Mouse (Mus musculus) E14TG2a.4 (cell line): ENCODE results near the gene Afg1l.
A peak's percentile ranks its signal among the peaks of the same experiment; 100 is the strongest.

Experiments
- H3K27me3 ChIP-seq: 2 replicates; pipeline ENCODE4 v1.6.1; 2014; ENCODE audit warnings: low read length, control low read depth; ENCODE audit not compliant: insufficient read depth
- H3K36me3 ChIP-seq: 2 replicates; pipeline ENCODE4 v1.6.1; 2014; ENCODE audit warnings: low read length, control low read depth; ENCODE audit not compliant: insufficient read depth
- H3K4me1 ChIP-seq: replicated peaks from 2 replicates; pipeline ENCODE4 v1.6.1; 2014; ENCODE audit warnings: low read depth, low read length, control low read depth
- H3K4me3 ChIP-seq: replicated peaks from 2 replicates; pipeline ENCODE4 v1.5.1; 2014; ENCODE audit warnings: mild to moderate bottlenecking, low read length
- H3K9me3 ChIP-seq: 2 replicates; pipeline ENCODE4 v1.6.1; 2014; ENCODE audit warnings: low read length, control low read depth
- CTCF ChIP-seq: conservative IDR thresholded peaks from 2 replicates; pipeline ENCODE4 v1.5.1; 2014; ENCODE audit warnings: low read length
- NANOG ChIP-seq: IDR thresholded peaks from 2 replicates; pipeline ENCODE4 v1.6.1; 2014; ENCODE audit warnings: borderline replicate concordance, low read length, mixed read lengths
- POU5F1 ChIP-seq: IDR thresholded peaks from 2 replicates; pipeline ENCODE4 v1.6.1; 2014; ENCODE audit warnings: low read length, borderline replicate concordance

Gene Afg1l

DNA sequence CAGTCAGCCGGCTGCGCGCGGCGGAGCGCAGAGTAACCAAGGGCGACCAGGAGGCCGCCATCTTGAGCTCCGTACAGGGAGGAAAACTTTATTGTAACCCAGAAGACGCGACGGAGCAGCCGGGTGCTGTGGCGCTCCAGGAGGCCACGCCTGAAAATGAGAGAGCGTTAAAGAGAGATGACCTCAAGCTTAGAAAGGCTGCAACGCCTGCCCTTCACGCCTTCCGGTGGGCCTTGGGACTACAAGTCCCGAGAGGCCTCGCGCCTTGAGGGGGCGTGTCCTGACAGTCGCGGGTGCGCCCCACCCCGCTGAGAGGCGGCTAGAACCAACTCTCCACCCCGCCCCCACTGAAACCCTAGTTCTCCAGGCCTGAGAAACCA is at the start of gene Afg1l:
Afg1l (minus strand) TSS at position 225 of the 380 bp plus-strand sequence.
- no peak for TF ChIP-seq CTCF
- TF ChIP-seq POU5F1 = no peak
- TF ChIP-seq NANOG = no peak
- peak within 1 kb of the TSS; percentile 88 for H3K4me3 ChIP-seq
- no peaks in the 10 kb centered on the region; the same call in 1 of the 2 replicates for H3K9me3 ChIP-seq
- no peaks in the 10 kb centered on the region for H3K27me3 ChIP-seq
- peaks cover 53% of the 10 kb centered on the region for H3K4me1 ChIP-seq
- H3K36me3 ChIP-seq = no peaks in the 10 kb centered on the region

DNA sequence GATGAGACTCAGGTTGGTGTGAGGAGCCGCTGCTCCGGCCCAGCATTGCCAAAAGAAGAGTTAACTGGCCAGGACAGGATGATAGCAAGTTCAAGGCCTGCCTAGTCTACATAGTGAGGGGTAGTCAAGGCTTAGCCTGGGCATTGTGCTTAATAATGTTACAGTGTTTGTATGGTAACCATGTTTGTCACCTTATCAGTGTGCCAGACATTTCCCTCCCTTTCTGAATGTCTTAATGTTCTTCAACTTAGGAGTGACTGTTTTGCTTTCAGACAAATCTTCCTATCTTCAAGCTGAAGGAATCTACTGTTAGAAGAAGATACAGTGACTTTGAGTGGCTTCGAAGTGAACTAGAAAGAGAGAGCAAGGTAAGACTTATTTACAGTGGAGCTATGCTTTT is 47.3 kb upstream of the Afg1l start:
- Histone ChIP-seq H3K27me3 (no peaks in the 10 kb centered on the region), H3K4me3 (no peak overlapping the region), H3K36me3 (peaks cover 72% of the 10 kb centered on the region), H3K9me3 (no peaks in the 10 kb centered on the region), H3K4me1 (peaks cover 9% of the 10 kb centered on the region; the same call in 1 of the 2 replicates)
- TF ChIP-seq CTCF = no peak
- TF ChIP-seq POU5F1 = no peak
- no peak for TF ChIP-seq NANOG

DNA sequence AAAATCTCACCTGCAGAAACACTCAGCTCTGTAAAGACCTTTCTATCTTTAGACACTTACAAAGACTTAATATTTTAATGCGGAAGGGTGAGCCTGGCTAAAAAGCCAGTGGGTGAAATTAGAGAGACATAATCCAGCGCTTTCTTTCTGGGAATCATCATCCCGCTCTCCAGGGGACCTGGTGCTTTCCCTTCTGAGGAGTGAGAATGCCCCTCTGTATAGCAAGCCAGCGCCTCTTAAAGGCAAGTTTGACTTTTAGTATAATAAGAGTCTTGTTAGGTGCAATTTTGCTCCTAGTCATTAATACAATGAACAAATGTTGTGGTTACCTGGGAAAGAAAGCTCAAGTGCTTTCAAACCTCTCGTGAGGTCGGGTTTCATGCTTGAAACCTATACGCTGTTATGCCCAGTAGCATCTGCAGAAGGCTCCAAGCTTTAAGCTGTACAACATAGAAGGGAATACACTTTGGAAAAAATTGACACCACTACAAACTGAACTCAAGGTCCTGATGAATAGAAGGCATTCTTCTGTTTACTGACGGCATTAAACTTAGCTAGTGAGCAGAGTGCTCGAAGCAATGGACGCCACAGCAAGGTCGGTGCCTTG is 45.3 kb upstream of the Afg1l start:
- no peaks in the 10 kb centered on the region for H3K27me3 ChIP-seq
- TF ChIP-seq CTCF (no peak), POU5F1 (no peak), NANOG (no peak)
- H3K9me3 ChIP-seq = no peaks in the 10 kb centered on the region
- peaks cover 9% of the 10 kb centered on the region; the same call in 1 of the 2 replicates for H3K4me1 ChIP-seq
- H3K36me3 ChIP-seq = peaks cover 56% of the 10 kb centered on the region
- H3K4me3 ChIP-seq = no peak overlapping the region

DNA sequence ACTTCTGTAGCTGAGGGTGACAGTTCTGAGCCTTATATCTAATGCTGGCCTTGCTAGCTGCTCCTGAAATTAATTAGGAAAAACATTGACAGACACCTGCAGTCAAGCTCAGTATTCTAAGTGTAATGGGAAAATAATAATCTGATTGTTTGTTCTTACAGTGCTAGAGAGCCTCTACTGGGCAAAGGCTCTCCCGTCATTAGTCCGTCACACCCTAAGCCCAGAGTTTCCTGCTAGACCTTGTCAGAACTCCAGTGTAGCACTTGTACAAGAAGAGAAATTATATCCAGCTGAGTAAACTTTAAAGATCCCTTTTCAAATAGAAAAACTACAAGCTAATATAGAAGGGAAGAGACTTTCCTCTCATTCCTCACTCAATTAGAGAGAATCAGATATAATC is 44.5 kb upstream of the Afg1l start:
- Histone ChIP-seq H3K36me3 (peaks cover 48% of the 10 kb centered on the region), H3K4me1 (peaks cover 9% of the 10 kb centered on the region; the same call in 1 of the 2 replicates), H3K9me3 (no peaks in the 10 kb centered on the region), H3K4me3 (no peak overlapping the region), H3K27me3 (no peaks in the 10 kb centered on the region)
- TF ChIP-seq NANOG (no peak), CTCF (no peak), POU5F1 (no peak)

DNA sequence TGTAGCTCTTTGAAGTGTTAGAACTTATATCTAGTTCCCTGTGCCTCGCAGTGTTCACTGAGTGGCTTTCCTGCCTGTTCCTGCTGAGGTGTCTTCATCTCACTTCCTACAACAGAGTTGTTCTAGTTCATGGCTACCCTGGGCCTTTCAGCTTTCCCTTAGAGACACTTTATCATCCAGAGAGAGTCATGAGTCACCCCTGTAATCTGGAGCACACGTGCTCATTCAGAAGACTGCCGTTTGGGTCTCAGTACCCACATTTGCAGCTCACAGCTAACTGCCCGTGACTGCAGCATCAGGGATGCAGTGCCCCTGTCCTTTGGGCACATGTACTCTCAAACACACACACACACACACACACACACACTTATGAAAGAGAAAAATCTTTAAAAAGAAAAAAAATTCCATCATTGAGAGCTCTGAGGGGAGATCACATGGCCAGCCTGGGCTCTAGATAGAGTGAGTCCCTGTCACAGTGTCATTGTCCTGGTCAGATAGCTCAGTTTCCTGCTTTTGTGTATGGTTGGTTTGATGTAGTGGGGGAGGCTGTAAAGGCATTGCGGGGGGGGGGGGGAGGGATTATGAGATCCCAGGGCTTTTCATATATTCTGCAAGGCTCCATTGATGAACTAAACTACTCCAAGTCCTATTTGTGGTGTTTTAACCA is 43.1 kb upstream of the Afg1l start:
- H3K9me3 ChIP-seq = no peaks in the 10 kb centered on the region
- H3K36me3 ChIP-seq = peaks cover 47% of the 10 kb centered on the region
- TF ChIP-seq NANOG (no peak), CTCF (no peak)
- no peaks in the 10 kb centered on the region for H3K27me3 ChIP-seq
- peaks cover 12% of the 10 kb centered on the region; the same call in 1 of the 2 replicates for H3K4me1 ChIP-seq
- H3K4me3 ChIP-seq = no peak overlapping the region

DNA sequence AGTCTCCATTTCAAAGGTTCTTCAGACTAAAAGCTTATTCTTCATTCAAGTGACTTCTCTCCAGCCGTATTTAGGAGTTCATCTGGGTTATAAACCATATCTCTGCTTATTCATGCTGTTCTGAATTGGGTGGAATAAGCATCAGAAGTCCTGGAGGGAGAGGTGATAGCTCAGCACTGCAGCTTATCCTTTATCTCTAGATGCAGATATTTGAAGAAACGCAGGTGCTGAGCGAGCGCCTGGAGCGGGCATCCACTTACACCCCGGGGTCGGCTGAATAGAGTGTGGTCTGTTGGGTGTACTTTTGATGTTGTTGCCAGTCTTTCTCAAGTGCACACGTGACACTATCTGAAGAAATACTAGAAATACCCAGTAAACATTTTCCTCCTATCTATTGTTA is 40.0 kb upstream of the Afg1l start:
- H3K4me1 ChIP-seq = peaks cover 6% of the 10 kb centered on the region; the same call in 1 of the 2 replicates
- no peak overlapping the region for H3K4me3 ChIP-seq
- peaks cover 29% of the 10 kb centered on the region for H3K9me3 ChIP-seq
- no peaks in the 10 kb centered on the region for H3K27me3 ChIP-seq
- peaks cover 46% of the 10 kb centered on the region for H3K36me3 ChIP-seq
- TF ChIP-seq POU5F1 (no peak), CTCF (no peak), NANOG (no peak)

DNA sequence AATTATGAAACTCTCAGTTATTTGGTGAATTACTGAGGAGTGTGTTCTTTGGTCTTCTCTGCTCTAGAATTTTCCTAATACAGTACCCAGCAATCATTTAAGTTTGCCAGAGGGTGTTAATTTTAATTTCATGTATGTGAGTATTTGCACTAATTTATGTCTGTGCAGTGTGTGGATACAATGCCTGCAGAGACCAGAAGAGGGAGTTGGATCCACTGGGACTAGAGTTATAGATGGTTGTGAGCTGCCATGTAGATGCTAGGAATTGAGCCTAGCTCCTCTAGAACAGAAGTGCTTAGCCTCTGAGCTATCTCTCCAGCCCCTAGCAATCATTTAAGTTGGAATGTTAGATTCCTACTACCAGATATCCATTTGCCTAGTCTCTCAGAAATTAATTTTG is 35.8 kb upstream of the Afg1l start:
- TF ChIP-seq CTCF (no peak), NANOG (no peak), POU5F1 (no peak)
- Histone ChIP-seq H3K36me3 (peaks cover 75% of the 10 kb centered on the region), H3K27me3 (no peaks in the 10 kb centered on the region), H3K9me3 (peaks cover 65% of the 10 kb centered on the region), H3K4me1 (peaks cover 3% of the 10 kb centered on the region; the same call in 1 of the 2 replicates), H3K4me3 (no peak overlapping the region)

DNA sequence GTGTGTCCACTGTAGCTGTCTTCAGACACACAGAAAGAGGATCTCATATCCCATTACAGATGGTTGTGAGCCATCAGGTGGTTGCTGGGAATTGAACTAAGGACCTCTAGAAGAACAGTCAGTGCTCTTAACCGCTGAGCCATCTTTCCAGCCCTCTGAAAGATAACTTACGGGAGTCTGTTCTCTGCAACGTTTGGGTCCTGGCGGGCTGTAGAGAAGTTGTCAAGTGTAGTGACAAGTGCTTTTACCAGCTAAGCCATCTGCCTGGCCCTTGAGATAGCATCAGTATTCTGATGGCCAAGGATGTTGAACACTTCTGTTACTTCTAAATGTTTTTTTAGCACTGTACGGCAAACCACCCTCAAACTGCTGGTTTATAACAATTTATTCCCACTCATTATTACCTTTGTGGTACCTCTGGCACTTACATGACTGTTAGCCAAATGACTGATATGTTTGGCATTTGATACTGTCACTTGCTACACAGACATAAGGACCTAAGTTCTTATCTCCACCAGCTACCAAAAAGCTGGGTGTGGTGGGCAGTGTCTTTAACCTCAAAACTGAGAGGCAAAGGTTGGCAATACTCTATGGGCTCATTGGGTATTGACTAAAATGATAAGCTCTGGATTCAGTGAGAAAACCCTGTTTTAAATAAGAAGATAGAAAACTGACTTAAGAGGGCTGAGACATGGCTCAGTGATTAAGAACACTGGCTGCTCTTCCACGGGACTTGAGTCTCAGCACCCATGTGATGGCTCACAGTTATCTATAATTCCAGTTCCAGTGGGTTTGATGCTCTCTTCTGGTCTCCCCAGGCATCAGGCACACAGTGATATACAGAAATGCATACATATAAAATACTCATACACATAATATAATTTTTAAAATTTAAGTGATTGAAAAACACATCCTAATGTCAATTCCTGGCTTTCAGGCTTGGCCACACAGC is 33.1 kb upstream of the Afg1l start:
- H3K9me3 ChIP-seq = peaks cover 77% of the 10 kb centered on the region
- H3K36me3 ChIP-seq = peaks cover 84% of the 10 kb centered on the region
- TF ChIP-seq CTCF (no peak), POU5F1 (no peak), NANOG (no peak)
- H3K4me1 ChIP-seq = no peaks in the 10 kb centered on the region
- no peak overlapping the region for H3K4me3 ChIP-seq
- H3K27me3 ChIP-seq = no peaks in the 10 kb centered on the region
